8 mouse cellular contexts compared by ENCODE assay signal in the genomic region with DNA sequence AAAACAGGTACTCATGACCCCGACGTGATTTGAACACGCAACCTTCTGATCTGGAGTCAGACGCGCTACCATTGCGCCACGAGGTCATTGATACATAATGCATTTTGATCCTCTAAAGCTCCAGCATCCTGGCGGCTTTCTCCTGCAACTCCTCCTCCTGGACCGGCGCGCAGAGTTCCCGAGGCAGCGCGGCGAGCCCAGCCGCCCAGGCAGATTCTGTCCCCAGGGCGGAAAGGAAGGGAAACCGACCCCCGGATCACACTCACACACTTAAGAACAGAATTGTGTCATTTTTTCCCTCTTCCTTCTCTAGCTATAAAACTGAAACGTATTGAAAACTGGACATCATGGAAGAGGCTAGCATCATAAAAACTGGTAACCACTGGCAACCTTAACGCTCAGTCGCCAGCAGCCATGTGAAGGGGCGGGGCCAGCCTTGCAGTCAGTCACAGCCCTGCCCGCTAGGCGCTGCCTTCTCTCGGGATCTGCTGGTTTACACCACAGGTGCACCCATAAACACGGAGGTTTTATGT. TPM values are rescaled to one million over a fixed set of nuclear protein-coding genes. Genes with fewer than 3 reads are reported as not detected.
DNase-seq lines count a peak whose midpoint lies in the region; ATAC-seq and TF ChIP-seq lines count a peak whose summit lies in the region.

No protein-coding gene starts in this region.

- H3K27me3 ChIP-seq in E14TG2a.4 (ENCODE audit: insufficient read depth, low read length) = peaks cover 50% of the 10 kb centered on the region
- peaks cover 4% of the 10 kb centered on the region; the same call in 1 of the 2 replicates for H3K27me3 ChIP-seq in forebrain, postnatal 0 days (ENCODE audit: insufficient read depth, low read length)
- 0 out of 2 replicates have a peak, but pooled peaks cover 8% of the 10 kb centered on the region for H3K27me3 ChIP-seq in liver, postnatal 0 days (ENCODE audit: insufficient read depth, low read length)
- peaks cover 9% of the 10 kb centered on the region for H3K27me3 ChIP-seq in neural tube, embryonic 13.5 days

- peak; percentile 89 for ATAC-seq in forebrain, postnatal 0 days
- no peak for ATAC-seq in liver, postnatal 0 days
- peak; percentile 85 for ATAC-seq in neural tube, embryonic 13.5 days (ENCODE audit: low read depth)

- peak overlapping the region; percentile 55 for H3K4me2 ChIP-seq in forebrain, postnatal 0 days (ENCODE audit: low read depth)
- H3K4me2 ChIP-seq in liver, postnatal 0 days (ENCODE audit: low read depth, low read length) = peak overlapping the region; percentile 50
- H3K4me2 ChIP-seq in neural tube, embryonic 13.5 days = peak overlapping the region; percentile 62

- no peaks in the 10 kb centered on the region for H3K36me3 ChIP-seq in E14TG2a.4 (ENCODE audit: insufficient read depth, low read length)
- no peaks in the 10 kb centered on the region for H3K36me3 ChIP-seq in forebrain, postnatal 0 days (ENCODE audit: insufficient read depth)
- H3K36me3 ChIP-seq in liver, postnatal 0 days (replicated peaks; ENCODE audit: insufficient read depth, low read length) = no peaks in the 10 kb centered on the region
- no peaks in the 10 kb centered on the region for H3K36me3 ChIP-seq in neural tube, embryonic 13.5 days

- 0 out of 2 replicates have a peak overlapping the region, but pooled peaks have one; percentile 36 for H3K27ac ChIP-seq in forebrain, postnatal 0 days (ENCODE audit: low read depth, low read length)
- peak overlapping the region; percentile 58; the same call in 1 of the 2 replicates for H3K27ac ChIP-seq in layer of hippocampus, adult 2 months
- no peak overlapping the region for H3K27ac ChIP-seq in liver, postnatal 0 days (ENCODE audit: low read depth)
- H3K27ac ChIP-seq in neural tube, embryonic 13.5 days (replicated peaks) = peak overlapping the region; percentile 9; the same call in 1 of the 2 replicates

- H3K9ac ChIP-seq in forebrain, postnatal 0 days = peak overlapping the region; percentile 26; the same call in 1 of the 2 replicates
- no peak overlapping the region for H3K9ac ChIP-seq in liver, postnatal 0 days (replicated peaks)
- H3K9ac ChIP-seq in neural tube, embryonic 13.5 days = peak overlapping the region; percentile 56; the same call in 1 of the 2 replicates

- H3K4me3 ChIP-seq in E14TG2a.4 (replicated peaks; ENCODE audit: low read length) = peak overlapping the region; percentile 68
- peak overlapping the region; percentile 42 for H3K4me3 ChIP-seq in forebrain, postnatal 0 days (ENCODE audit: low read depth, low read length)
- H3K4me3 ChIP-seq in layer of hippocampus, adult 2 months = peak overlapping the region; percentile 65
- peak overlapping the region; percentile 21; the same call in 1 of the 2 replicates for H3K4me3 ChIP-seq in liver, postnatal 0 days (ENCODE audit: low read depth, low read length)
- peak overlapping the region; percentile 39 for H3K4me3 ChIP-seq in neural tube, embryonic 13.5 days

- no peak for TF ChIP-seq CTCF in E14TG2a.4 (conservative IDR thresholded peaks at IDR 0.05; ENCODE audit: low read length)
- TF ChIP-seq CTCF in forebrain, postnatal 0 days (IDR thresholded peaks at IDR 0.05; ENCODE audit: low read depth) = peak; percentile 50
- peak; percentile 72 for TF ChIP-seq CTCF in layer of hippocampus, adult 2 months (conservative IDR thresholded peaks at IDR 0.05)
- no peak for TF ChIP-seq CTCF in liver, postnatal 0 days (IDR thresholded peaks at IDR 0.05; ENCODE audit: low read depth)

- H3K9me3 ChIP-seq in E14TG2a.4 (ENCODE audit: low read length) = no peaks in the 10 kb centered on the region
- H3K9me3 ChIP-seq in forebrain, postnatal 0 days (ENCODE audit: low read length) = no peaks in the 10 kb centered on the region
- no peaks in the 10 kb centered on the region for H3K9me3 ChIP-seq in liver, postnatal 0 days (ENCODE audit: low read length)
- no peaks in the 10 kb centered on the region for H3K9me3 ChIP-seq in neural tube, embryonic 13.5 days

- peaks cover 17% of the 10 kb centered on the region; the same call in 1 of the 2 replicates for H3K4me1 ChIP-seq in E14TG2a.4 (replicated peaks; ENCODE audit: low read depth, low read length)
- H3K4me1 ChIP-seq in forebrain, postnatal 0 days (ENCODE audit: insufficient read depth) = no peaks in the 10 kb centered on the region
- H3K4me1 ChIP-seq in liver, postnatal 0 days (ENCODE audit: insufficient read depth) = no peaks in the 10 kb centered on the region
- peaks cover 6% of the 10 kb centered on the region; the same call in 1 of the 2 replicates for H3K4me1 ChIP-seq in neural tube, embryonic 13.5 days (replicated peaks)

- peak; percentile 87 to 88 for DNase-seq in cerebellum, adult 18-20 months
- peak; percentile 77 for DNase-seq in forebrain, postnatal 0 days
- DNase-seq in heart, postnatal 4 days = peak; percentile 68
- DNase-seq in layer of hippocampus, adult 2 months (ENCODE audit: low spot score in 2 of 2) = peak; percentile 54 to 66
- DNase-seq in liver, postnatal 0 days = peak; percentile 43
- DNase-seq in thymus, postnatal 0 days (ENCODE audit: low spot score) = peak; percentile 38

- no peak for TF ChIP-seq EP300 in liver, postnatal 0 days (IDR thresholded peaks at IDR 0.05; ENCODE audit: low read depth)

- 1% methylated on average over 27 of the region's 27 CpGs for WGBS in forebrain, postnatal 0 days
- 4% methylated on average over 27 of the region's 27 CpGs for WGBS in liver, postnatal 0 days (ENCODE audit: insufficient replicate concordance)
- whole genome bisulfite sequencing in neural tube, embryonic 13.5 days = 3% methylated on average over 27 of the region's 27 CpGs

RNA-seq across cellular contexts. Expression of gene Gm10428, which starts 6.8 kb away (rescaled TPM):
- not detected in 2 replicates for total RNA-seq in forebrain, postnatal 0 days (2014; rRNA removed)
- not detected in 2 replicates for polyA plus RNA-seq in forebrain, postnatal 0 days (2015; fragmentation: Nextera tagmentation; extraction: Ambion mirVana)
- total RNA-seq in heart, postnatal 4 days (2021) = not detected
- not detected for total RNA-seq in layer of hippocampus, adult 2 months (2021)
- not detected in 2 replicates for polyA plus RNA-seq in liver, postnatal 0 days (2015; fragmentation: Nextera tagmentation; extraction: Ambion mirVana)
- not detected in 2 replicates for polyA plus RNA-seq in neural tube, embryonic 13.5 days (2015; fragmentation: Nextera tagmentation; extraction: Ambion mirVana)
- not detected in 2 replicates for polyA plus RNA-seq in thymus, postnatal 0 days (2015; fragmentation: Nextera tagmentation; extraction: Ambion mirVana)

RNA-seq across cellular contexts. Expression of gene Zfp287, which starts 14.4 kb away (rescaled TPM):
- 26.5 and 32.8 TPM in 2 replicates for total RNA-seq in forebrain, postnatal 0 days (2014; rRNA removed)
- 9.9 and 14.4 TPM in 2 replicates for polyA plus RNA-seq in forebrain, postnatal 0 days (2015; fragmentation: Nextera tagmentation; extraction: Ambion mirVana)
- 1 to 10 TPM; 3.5 to 4.4 TPM for total RNA-seq in heart, postnatal 4 days (2021)
- total RNA-seq in layer of hippocampus, adult 2 months (2021) = 10 to 100 TPM; 17.2 to 18.8 TPM
- polyA plus RNA-seq in liver, postnatal 0 days (2015; fragmentation: Nextera tagmentation; extraction: Ambion mirVana) = 0.27 and 0.35 TPM in 2 replicates
- polyA plus RNA-seq in neural tube, embryonic 13.5 days (2015; fragmentation: Nextera tagmentation; extraction: Ambion mirVana) = 18.7 and 18.9 TPM in 2 replicates
- 3.0 and 3.2 TPM in 2 replicates for polyA plus RNA-seq in thymus, postnatal 0 days (2015; fragmentation: Nextera tagmentation; extraction: Ambion mirVana)

RNA-seq across cellular contexts. Expression of gene Zfp286, which starts 43.2 kb away (rescaled TPM):
- total RNA-seq in forebrain, postnatal 0 days (2014; rRNA removed) = 20.8 and 24.6 TPM in 2 replicates
- polyA plus RNA-seq in forebrain, postnatal 0 days (2015; fragmentation: Nextera tagmentation; extraction: Ambion mirVana) = 17.9 and 19.1 TPM in 2 replicates
- total RNA-seq in heart, postnatal 4 days (2021) = 1 to 10 TPM; 1.9 to 2.1 TPM
- 10 to 100 TPM; 24.3 to 33.1 TPM for total RNA-seq in layer of hippocampus, adult 2 months (2021)
- 0.39 and 0.69 TPM in 2 replicates for polyA plus RNA-seq in liver, postnatal 0 days (2015; fragmentation: Nextera tagmentation; extraction: Ambion mirVana)
- 30.2 and 34.5 TPM in 2 replicates for polyA plus RNA-seq in neural tube, embryonic 13.5 days (2015; fragmentation: Nextera tagmentation; extraction: Ambion mirVana)
- 16.4 and 18.9 TPM in 2 replicates for polyA plus RNA-seq in thymus, postnatal 0 days (2015; fragmentation: Nextera tagmentation; extraction: Ambion mirVana)

Comparison
In these comparisons a context has a peak if more than half of its experiments do, and no peak if none do; other contexts are left out.
1. CTCF ChIP-seq: peak in forebrain, postnatal 0 days (single experiment) and layer of hippocampus, adult 2 months (single experiment); none in E14TG2a.4 (single experiment) and liver, postnatal 0 days (single experiment).
2. RNA of gene Zfp286, which starts 43.2 kb away (polyA plus RNA-seq): 30.2 to 34.5 TPM in neural tube, embryonic 13.5 days, 17.9 to 19.1 TPM in forebrain, postnatal 0 days and 16.4 to 18.9 TPM in thymus, postnatal 0 days; 0.39 to 0.69 TPM in liver, postnatal 0 days; every median in the first group is over 10 times any median in the second.
3. Peak in every context shown above with its lines, with median percentiles within 50 percentile points of each other: H3K4me3 ChIP-seq, DNase-seq and H3K4me2 ChIP-seq.